Mouse (Mus musculus) intestine, embryonic 14.5 days (tissue): ENCODE measurements at regions not wholly inside any gene's neighbourhood (a gene's known extent, or its start where the extent isn't known, plus 50 kb on each side); places are given as distances from the start of the nearest gene placed in this dataset.

Experiments used
- ATAC-seq: fragments of 200-750 bp; cut with Nextera tagmentation; replicated peaks from 2 replicates; pipeline ENCODE4 v1.8.0; 2017; ENCODE audit warnings: low read depth, moderate number of reproducible peaks, moderate TSS enrichment, moderate library complexity; ENCODE audit not compliant: low FRiP score, low TSS enrichment
- DNase-seq: peaks from one replicate; pipeline ENCODE4 v3.0.0-alpha.2; 2018; ENCODE audit warnings: low spot score
- H3K27ac ChIP-seq: fragments of 300-500 bp; sonication (generic); 2 replicates; pipeline ENCODE4 v1.5.1; 2014; ENCODE audit warnings: low read depth, mild to moderate bottlenecking, control low read depth
- H3K27me3 ChIP-seq: fragments of 300-500 bp; sonication (generic); replicated peaks from 2 replicates; pipeline ENCODE4 v1.6.1; 2014; ENCODE audit warnings: low read length, control low read depth; ENCODE audit not compliant: control insufficient read depth, insufficient read depth
- H3K36me3 ChIP-seq: fragments of 300-500 bp; sonication (generic); 2 replicates; pipeline ENCODE4 v1.6.1; 2014; ENCODE audit warnings: low read length, control low read depth; ENCODE audit not compliant: control insufficient read depth, insufficient read depth
- H3K4me1 ChIP-seq: fragments of 300-500 bp; sonication (generic); replicated peaks from 2 replicates; pipeline ENCODE4 v1.6.1; 2014; ENCODE audit warnings: low read length, control low read depth, mixed read lengths; ENCODE audit not compliant: control insufficient read depth, insufficient read depth
- H3K4me2 ChIP-seq: fragments of 300-500 bp; sonication (generic); 2 replicates; pipeline ENCODE4 v1.6.1; 2014; ENCODE audit warnings: low read length
- H3K4me3 ChIP-seq: fragments of 300-500 bp; sonication (generic); 2 replicates; pipeline ENCODE4 v1.5.1; 2014; ENCODE audit warnings: low read depth, low read length, control low read depth, mixed read lengths
- H3K9ac ChIP-seq: fragments of 300-500 bp; sonication (generic); 2 replicates; pipeline ENCODE4 v1.6.1; 2014; ENCODE audit warnings: mild to moderate bottlenecking, low read length
- H3K9me3 ChIP-seq: fragments of 300-500 bp; sonication (generic); 2 replicates; pipeline ENCODE4 v1.6.1; 2016; ENCODE audit warnings: low read length, control low read depth; ENCODE audit not compliant: control insufficient read depth
- WGBS: fragments of 180-500 bp; shearing (Covaris S2); extraction: QIAGEN DNeasy Blood & Tissue Kit; methylation state at CpG from one replicate; pipeline ENCODE4 v1.1.7; 2014; 5-methylcytosine and 5-hydroxymethylcytosine counted together

DNA sequence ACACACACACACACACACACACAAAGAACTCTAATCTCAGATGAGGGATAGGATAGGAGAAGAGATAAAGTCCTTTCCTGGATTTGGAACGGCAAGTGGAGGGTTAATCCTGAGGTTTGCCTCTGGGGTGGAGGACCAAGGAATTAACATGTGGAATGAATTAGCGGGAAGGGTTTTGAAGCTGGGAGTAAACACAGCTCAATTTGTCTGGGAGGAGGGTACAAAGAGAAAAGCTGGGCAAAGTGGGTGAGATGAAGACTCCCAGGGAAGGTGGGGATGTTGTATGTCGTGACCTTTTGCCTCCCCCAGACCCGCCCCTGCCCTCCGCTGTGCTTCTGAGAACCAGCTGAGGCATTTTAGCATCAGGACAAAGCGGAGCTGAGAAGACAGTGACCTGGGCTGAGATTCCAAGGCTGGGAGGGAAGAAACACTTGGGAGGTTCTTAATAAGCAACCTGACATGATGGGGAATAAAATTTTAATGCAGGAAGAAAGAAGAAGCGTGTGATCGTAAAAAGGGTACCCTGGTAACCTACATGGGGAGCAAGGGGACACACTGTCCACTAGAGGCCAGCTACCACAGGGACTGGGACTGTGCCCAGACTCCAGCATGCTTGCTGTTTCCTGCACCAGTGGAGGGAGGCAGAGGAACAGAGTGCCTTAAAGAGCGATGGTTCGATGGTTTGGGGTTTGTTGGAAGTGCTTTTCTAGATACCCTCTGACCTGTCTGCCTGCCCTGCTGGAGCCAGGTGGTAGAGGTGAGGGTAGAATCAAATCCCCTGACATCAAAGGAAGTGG, 264.0 kb downstream of the H2al1j start:
- H3K27ac ChIP-seq, result no peak overlapping the region
- H3K9ac ChIP-seq, result no peak overlapping the region
- 0 out of 2 replicates have a peak, but pooled peaks cover 3% of the 10 kb centered on the region for H3K4me1 ChIP-seq
- H3K27me3 ChIP-seq, result peaks cover 7% of the 10 kb centered on the region; the same call in 1 of the 2 replicates
- H3K36me3 ChIP-seq, result no peaks in the 10 kb centered on the region
- H3K9me3 ChIP-seq, result no peaks in the 10 kb centered on the region
- WGBS, result 37% methylated on average over 10 of the region's 10 CpGs
- no peak overlapping the region for H3K4me2 ChIP-seq
- no peak for DNase-seq
- H3K4me3 ChIP-seq, result no peak overlapping the region
- ATAC-seq, result no peak

DNA sequence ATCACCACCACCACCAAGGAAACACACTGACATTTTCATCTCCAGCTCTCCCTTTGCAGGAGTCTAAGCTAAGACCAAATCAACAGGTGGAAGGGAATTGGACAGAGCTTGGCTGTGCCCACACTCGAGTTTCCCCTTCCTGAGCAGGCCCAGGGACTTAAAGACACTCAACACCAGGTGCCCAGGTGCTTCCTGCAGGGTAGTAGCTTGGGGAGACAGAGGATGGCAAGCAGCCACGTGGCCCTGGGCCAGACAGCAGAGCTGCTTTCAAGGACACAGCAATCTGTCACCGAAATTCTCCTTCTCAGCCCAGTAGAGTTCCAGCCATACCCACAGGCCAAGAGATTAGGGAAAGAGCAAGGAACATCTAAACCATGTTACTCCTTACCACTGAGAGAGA, 266.9 kb downstream of the H2al1j start:
- Histone ChIP-seq H3K9ac (no peak overlapping the region), H3K4me2 (no peak overlapping the region), H3K27me3 (peaks cover 7% of the 10 kb centered on the region; the same call in 1 of the 2 replicates), H3K36me3 (no peaks in the 10 kb centered on the region), H3K27ac (no peak overlapping the region), H3K9me3 (no peaks in the 10 kb centered on the region), H3K4me1 (0 out of 2 replicates have a peak, but pooled peaks cover 3% of the 10 kb centered on the region), H3K4me3 (no peak overlapping the region)
- DNase-seq (no peak), ATAC-seq (no peak)
- 58% methylated on average over 3 of the region's 3 CpGs for WGBS

DNA sequence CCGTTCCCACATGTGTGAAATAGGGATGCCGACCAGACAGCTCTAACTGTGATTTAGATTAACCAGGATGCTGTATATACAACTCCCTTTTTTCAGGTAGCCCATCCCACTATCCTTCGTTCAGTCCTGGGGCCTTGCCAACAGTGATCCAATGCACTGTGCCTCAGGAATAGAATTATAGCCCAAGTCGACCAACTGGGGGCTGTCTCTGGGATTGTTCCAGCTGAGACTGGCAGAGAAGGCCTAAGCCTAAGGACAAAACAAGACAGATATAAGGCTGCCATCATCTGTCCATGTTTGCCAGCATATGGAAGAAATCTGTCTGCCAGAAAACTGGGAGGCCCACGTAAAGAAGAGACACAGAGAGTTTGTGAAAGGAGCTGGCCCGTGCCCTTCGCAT, 269.9 kb downstream of the H2al1j start:
- no peaks in the 10 kb centered on the region for H3K9me3 ChIP-seq
- H3K4me1 ChIP-seq, result no peaks in the 10 kb centered on the region
- H3K27ac ChIP-seq, result no peak overlapping the region
- 46% methylated on average over 7 of the region's 7 CpGs for WGBS
- DNase-seq (no peak), ATAC-seq (0 out of 2 replicates have a peak, but pooled peaks have one; percentile 27)
- H3K27me3 ChIP-seq, result peaks cover 4% of the 10 kb centered on the region; the same call in 1 of the 2 replicates
- no peak overlapping the region for H3K4me2 ChIP-seq
- no peak overlapping the region for H3K9ac ChIP-seq
- H3K36me3 ChIP-seq, result no peaks in the 10 kb centered on the region
- no peak overlapping the region for H3K4me3 ChIP-seq

DNA sequence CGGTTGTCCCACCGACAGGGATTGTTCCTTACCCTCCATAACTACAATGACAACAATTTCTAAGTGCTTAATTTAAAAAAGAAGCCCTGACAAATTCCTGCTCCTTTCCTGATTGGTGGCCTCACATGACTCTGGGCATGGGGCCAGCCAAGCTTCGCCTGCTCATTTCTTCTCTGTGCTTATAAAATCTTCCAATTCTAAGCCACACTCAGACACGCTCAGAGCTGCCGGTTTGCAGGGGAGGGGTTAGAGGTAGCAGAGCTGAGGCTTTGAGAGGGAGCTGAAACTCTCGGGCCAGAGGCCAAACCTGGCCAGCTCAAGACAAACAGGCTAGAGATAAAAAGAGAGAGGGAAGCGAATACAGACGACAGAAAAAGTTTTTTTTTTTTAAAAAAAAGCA, 286.6 kb downstream of the H2al1j start:
- no peaks in the 10 kb centered on the region; the same call in 1 of the 2 replicates for H3K27me3 ChIP-seq
- ATAC-seq (no peak), DNase-seq (no peak)
- H3K27ac ChIP-seq, result no peak overlapping the region
- WGBS, result 18% methylated on average over 8 of the region's 8 CpGs
- no peak overlapping the region for H3K9ac ChIP-seq
- H3K4me3 ChIP-seq, result no peak overlapping the region
- H3K9me3 ChIP-seq, result no peaks in the 10 kb centered on the region
- H3K4me1 ChIP-seq, result no peaks in the 10 kb centered on the region
- H3K4me2 ChIP-seq, result no peak overlapping the region
- H3K36me3 ChIP-seq, result no peaks in the 10 kb centered on the region

DNA sequence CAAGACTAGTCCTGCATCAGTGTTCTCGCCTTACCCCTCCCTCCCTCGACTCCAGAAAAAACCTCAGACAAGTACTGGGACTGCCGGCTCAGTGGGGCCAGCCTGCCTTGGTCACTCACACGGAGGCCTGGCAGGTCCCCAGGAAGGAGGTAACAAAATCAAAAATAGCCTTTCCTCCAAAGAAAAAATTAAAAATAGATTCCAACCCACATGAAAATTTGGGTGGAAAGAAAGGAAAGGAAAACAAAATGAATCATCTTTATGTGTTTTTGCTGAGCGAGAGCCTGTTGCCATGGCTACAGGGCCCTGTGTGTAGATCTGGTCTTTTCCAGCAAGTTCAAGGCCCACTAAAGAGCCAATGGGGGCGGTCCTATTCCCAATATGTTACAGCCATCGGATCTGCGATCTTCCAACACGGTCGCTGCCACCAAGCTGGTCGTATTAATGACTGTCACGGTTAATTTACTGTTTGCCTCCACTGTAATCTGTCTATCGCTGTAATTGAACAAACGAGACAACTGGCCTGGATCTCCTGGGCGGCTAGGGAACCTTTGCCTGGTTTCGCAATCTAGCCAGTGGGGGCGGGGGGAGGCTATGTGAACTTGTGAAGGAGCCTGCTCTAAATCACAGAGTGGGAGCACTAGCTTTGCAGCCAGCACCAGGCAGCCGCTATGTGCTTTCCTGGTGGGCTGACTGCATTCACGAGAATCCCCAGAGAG, 293.6 kb downstream of the H2al1j start:
- peak; percentile 55 for DNase-seq
- 0 out of 2 replicates have a peak, but pooled peaks have one; percentile 62 for ATAC-seq
- no peak overlapping the region for H3K9ac ChIP-seq
- H3K4me2 ChIP-seq, result peak overlapping the region; percentile 4; the same call in 1 of the 2 replicates
- no peaks in the 10 kb centered on the region for H3K36me3 ChIP-seq
- H3K4me1 ChIP-seq, result no peaks in the 10 kb centered on the region
- no peaks in the 10 kb centered on the region for H3K27me3 ChIP-seq
- H3K4me3 ChIP-seq, result no peak overlapping the region
- 34% methylated on average over 19 of the region's 19 CpGs for WGBS
- no peaks in the 10 kb centered on the region for H3K9me3 ChIP-seq
- H3K27ac ChIP-seq, result peak overlapping the region; percentile 40

DNA sequence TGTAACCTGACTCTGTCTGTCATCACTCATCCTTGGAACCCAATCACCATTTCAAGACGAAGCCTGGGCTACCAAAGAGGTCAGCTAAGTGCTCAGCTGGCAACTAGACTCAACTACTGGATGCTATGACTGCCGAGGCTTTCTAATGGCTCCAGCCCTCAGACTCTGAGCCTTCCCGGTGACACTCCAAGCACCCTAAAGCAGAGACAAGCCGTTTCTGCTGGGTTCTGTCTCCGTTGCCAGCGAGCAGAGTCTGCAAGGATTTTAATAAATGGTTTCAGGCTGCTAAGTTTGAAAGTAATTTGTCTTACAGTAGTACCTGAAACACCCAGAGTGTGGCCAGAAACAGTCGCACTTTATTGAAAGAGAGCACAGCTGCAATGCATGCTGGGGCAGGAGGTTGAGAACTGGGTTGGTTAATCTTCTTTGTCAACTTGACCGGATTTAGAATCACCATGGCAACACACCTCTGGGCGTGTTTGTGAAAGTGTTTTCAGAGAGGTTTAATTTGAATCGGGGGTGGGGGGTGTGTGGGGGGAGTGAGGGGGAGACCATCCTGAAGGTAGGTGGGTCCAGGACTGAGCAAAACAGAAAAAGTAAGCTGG, 298.8 kb downstream of the H2al1j start:
- no peak overlapping the region for H3K4me2 ChIP-seq
- no peaks in the 10 kb centered on the region for H3K4me1 ChIP-seq
- H3K9me3 ChIP-seq, result no peaks in the 10 kb centered on the region
- H3K4me3 ChIP-seq, result no peak overlapping the region
- H3K27ac ChIP-seq, result no peak overlapping the region
- no peak overlapping the region for H3K9ac ChIP-seq
- no peaks in the 10 kb centered on the region for H3K36me3 ChIP-seq
- no peak for DNase-seq
- no peak for ATAC-seq
- 47% methylated on average over 10 of the region's 10 CpGs for WGBS
- H3K27me3 ChIP-seq, result 0 out of 2 replicates have a peak, but pooled peaks cover 7% of the 10 kb centered on the region

DNA sequence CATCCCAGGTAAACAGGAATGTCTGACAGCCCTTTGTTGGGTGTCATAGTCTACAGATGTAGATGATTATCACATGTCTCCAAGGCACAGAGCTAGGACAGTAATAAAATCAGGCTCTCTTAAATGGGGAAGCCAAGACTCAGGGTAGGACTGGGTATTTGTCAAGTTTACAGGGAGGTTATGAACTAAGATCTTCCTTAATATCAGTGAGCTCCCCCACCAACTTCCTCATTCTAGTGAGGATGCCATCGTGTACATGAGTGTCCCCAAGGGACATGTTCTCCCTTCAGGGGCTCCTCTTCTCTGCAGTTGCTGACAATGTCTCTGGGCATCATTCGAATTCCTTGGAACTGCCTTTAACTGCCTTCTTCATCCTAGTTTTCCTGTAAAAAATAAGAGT, 301.7 kb downstream of the H2al1j start:
- DNase-seq (no peak), ATAC-seq (no peak)
- peaks cover 7% of the 10 kb centered on the region; the same call in 1 of the 2 replicates for H3K27me3 ChIP-seq
- H3K4me3 ChIP-seq, result no peak overlapping the region
- peaks cover 4% of the 10 kb centered on the region; the same call in 1 of the 2 replicates for H3K4me1 ChIP-seq
- no peaks in the 10 kb centered on the region for H3K36me3 ChIP-seq
- WGBS, result 77% methylated on average over 2 of the region's 2 CpGs
- no peak overlapping the region for H3K9ac ChIP-seq
- no peak overlapping the region for H3K27ac ChIP-seq
- no peaks in the 10 kb centered on the region for H3K9me3 ChIP-seq
- no peak overlapping the region for H3K4me2 ChIP-seq

- Histone ChIP-seq H3K36me3 (no peaks in the 10 kb centered on the region), H3K4me2 (no peak overlapping the region), H3K27ac (no peak overlapping the region), H3K27me3 (peaks cover 7% of the 10 kb centered on the region; the same call in 1 of the 2 replicates), H3K9me3 (no peaks in the 10 kb centered on the region), H3K4me3 (no peak overlapping the region), H3K9ac (no peak overlapping the region), H3K4me1 (peaks cover 4% of the 10 kb centered on the region; the same call in 1 of the 2 replicates)
- WGBS, result 36% methylated on average over 1 of the region's 1 CpGs
- DNase-seq (no peak), ATAC-seq (no peak)
These were observed 302.3 kb downstream of the H2al1j start for GRCm38 (mm10) chrX:11629906-11630305.
